In genomic region chr8:19968151-19968550, GRCm38 (mm10) we compare ENCODE assay signal across 8 mouse cellular contexts.
DNase-seq lines count a peak whose midpoint lies in the region; TF ChIP-seq lines count a peak whose summit lies in the region.
"Not testable (repeated sequence)": the region's sequence is repeated elsewhere in the genome, so short reads cannot be mapped to it uniquely, and the experiment has no call there.

No protein-coding gene starts in this region.

- H3K4me1 ChIP-seq in cerebellum, adult 2 months (ENCODE audit: control insufficient read depth, insufficient read depth, low read length); thymus, adult 2 months (replicated peaks; ENCODE audit: control insufficient read depth, insufficient read depth, low read length): not testable (repeated sequence)

- H3K4me3 ChIP-seq in cerebellum, adult 2 months (replicated peaks; ENCODE audit: insufficient read depth, low read depth, low read length); thymus, adult 2 months (ENCODE audit: control insufficient read depth, insufficient read depth, low read length): not testable (repeated sequence)

- TF ChIP-seq POLR2A in cerebellum, adult 2 months (IDR thresholded peaks at IDR 0.05; ENCODE audit: borderline replicate concordance, insufficient read depth, low read length); thymus, adult 2 months (IDR thresholded peaks at IDR 0.05; ENCODE audit: control insufficient read depth, extremely low read depth, insufficient read depth, low read length, poor library complexity): not testable (repeated sequence)

- DNase-seq in cerebellum, adult 2 months: peak; percentile 15 to 16
- peak; percentile 28 to 39 for DNase-seq in gastrocnemius, adult 8-10 months (ENCODE audit: low spot score in 2 of 2)
- DNase-seq in heart, postnatal 14 days: peak; percentile 9 to 14
- peak; percentile 5 for DNase-seq in kidney, postnatal 36 days
- peak; percentile 10 to 22 for DNase-seq in lung, adult 18-20 months
- peak; percentile 20 for DNase-seq in ovary, postnatal 36 days (ENCODE audit: low spot score)
- DNase-seq in thymus, adult 2 months: peak; percentile 9
- DNase-seq in urinary bladder, postnatal 4 days (ENCODE audit: low spot score in 2 of 2): peak; percentile 48 to 77

- H3K36me3 ChIP-seq in thymus, adult 2 months (ENCODE audit: control insufficient read depth, insufficient read depth, low read length): not testable (repeated sequence)

- intact Hi-C loops in heart, postnatal 14 days (cut with DNase I): not testable (repeated sequence)

- TF ChIP-seq CTCF in cerebellum, adult 2 months (IDR thresholded peaks at IDR 0.05; ENCODE audit: borderline replicate concordance, insufficient read depth, low read depth, low read length); thymus, adult 2 months (IDR thresholded peaks at IDR 0.05; ENCODE audit: borderline replicate concordance, control insufficient read depth, extremely low read depth, insufficient read depth, low read length, poor library complexity): not testable (repeated sequence)

- not testable (repeated sequence) for H3K27me3 ChIP-seq in cerebellum, adult 2 months (ENCODE audit: control insufficient read depth, insufficient read depth, low read length); thymus, adult 2 months (ENCODE audit: control insufficient read depth, insufficient read depth, low read length)

- 47% methylated on average over 2 of the region's 2 CpGs for WGBS in cerebellum, adult 2 months
- 50% methylated on average over 2 of the region's 2 CpGs for WGBS in thymus, adult 2 months

- H3K27ac ChIP-seq in cerebellum, adult 2 months (ENCODE audit: insufficient read depth, low read length); thymus, adult 2 months (ENCODE audit: control insufficient read depth, insufficient read depth, low read length): not testable (repeated sequence)

Comparison
In these comparisons a context has a peak if more than half of its experiments do, and no peak if none do; other contexts are left out.
1. DNase-seq: peak in every context shown above with its lines; median percentile 62 in urinary bladder, postnatal 4 days; 34 in gastrocnemius, adult 8-10 months; 20 in ovary, postnatal 36 days; 16 in lung, adult 18-20 months; 16 in cerebellum, adult 2 months; 12 in heart, postnatal 14 days; 9 in thymus, adult 2 months; 5 in kidney, postnatal 36 days.